Mouse (Mus musculus): ENCODE measurements around the gene Ralgapb.
"Not testable (repeated sequence)": the region's sequence is repeated elsewhere in the genome, so short reads cannot be mapped to it uniquely, and the experiment has no call there.

Ralgapb gene

DNA sequence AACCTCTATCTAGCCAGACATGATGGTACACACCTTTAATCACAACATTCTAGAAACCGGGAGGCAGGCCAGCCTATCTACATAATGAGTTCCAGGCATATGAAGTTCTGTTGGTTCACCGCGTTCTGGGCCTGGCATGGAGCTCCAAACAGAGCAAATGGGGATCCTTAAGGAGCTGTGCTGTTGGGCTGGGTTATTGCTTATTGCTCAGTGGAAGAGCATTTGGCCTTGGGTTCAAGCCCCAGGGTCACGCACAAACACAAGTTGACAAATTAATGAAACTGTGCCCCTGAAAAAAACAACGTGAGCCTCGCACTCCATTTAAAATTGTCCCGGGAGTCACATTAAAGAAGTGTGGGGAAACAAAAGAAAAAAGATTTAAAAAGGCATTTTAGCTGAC lies 20.2 kb upstream of the Ralgapb start:
- in situ Hi-C loops (cut with MboI; ENCODE audit: unreplicated experiment in 2 of 2), result no loop called here

DNA sequence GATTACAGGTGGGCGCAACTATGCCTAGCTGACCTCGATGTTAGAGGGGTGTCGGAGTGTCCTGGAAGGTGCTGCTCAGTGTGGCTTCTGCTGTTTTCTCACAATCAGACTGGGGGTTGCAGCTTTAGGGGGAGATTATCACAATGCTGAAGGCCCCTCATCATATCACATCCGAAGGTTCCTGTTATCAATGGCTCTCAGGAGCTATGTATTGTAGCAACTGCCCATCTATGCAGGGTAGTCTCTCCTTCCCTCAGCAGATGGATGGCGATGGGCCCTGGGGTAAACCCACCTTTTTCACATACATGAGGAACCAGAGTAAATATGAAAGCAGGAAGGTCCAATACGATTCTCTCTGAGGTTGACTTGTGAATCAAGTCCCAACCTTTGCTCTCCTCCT lies 13.3 kb upstream of the Ralgapb start:
- in situ Hi-C loops (cut with MboI; ENCODE audit: unreplicated experiment in 2 of 2), result no loop called here

DNA sequence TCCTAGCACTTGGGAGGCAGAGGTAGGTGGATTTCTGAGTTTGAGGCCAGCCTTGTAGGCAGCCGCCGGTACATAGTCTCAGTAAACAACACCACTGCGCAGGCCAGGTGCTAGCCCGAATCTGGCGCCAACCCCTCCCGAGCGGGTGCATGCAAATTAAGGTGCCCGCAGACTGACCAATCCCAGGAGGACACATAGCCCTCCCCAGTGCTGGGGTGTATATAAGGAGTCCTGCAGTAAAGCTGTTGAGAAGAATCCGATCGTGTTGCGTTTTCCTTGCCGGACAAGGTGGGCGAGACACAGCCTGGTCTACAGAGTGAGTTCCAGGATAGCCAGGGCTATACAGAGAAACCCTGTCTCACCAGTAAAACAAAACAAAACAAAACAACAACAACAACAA lies 12.5 kb upstream of the Ralgapb start:
- in situ Hi-C loops (cut with MboI; ENCODE audit: unreplicated experiment in 2 of 2), result not testable (repeated sequence)

DNA sequence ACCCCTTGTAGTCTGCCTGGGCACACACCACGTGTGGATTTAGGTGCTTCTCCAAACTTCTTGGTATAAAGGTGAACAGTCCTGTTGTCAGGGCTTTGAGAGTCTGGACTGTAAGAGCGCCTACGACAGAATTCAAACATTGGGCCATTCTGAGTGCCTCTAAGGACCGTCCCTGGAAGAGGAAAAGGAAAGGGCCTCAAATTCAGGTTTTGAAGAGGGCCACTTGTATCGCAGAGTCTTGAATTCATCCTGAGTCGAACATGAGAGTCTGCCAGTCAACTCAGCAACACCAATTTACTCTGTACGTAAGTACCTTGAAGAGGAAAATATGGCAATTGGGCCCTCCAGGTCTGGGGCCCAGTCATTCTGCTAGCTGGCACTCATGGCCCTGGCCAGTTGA lies 6.7 kb upstream of the Ralgapb start:
- in situ Hi-C loops (cut with MboI; ENCODE audit: unreplicated experiment in 2 of 2), result no loop called here

DNA sequence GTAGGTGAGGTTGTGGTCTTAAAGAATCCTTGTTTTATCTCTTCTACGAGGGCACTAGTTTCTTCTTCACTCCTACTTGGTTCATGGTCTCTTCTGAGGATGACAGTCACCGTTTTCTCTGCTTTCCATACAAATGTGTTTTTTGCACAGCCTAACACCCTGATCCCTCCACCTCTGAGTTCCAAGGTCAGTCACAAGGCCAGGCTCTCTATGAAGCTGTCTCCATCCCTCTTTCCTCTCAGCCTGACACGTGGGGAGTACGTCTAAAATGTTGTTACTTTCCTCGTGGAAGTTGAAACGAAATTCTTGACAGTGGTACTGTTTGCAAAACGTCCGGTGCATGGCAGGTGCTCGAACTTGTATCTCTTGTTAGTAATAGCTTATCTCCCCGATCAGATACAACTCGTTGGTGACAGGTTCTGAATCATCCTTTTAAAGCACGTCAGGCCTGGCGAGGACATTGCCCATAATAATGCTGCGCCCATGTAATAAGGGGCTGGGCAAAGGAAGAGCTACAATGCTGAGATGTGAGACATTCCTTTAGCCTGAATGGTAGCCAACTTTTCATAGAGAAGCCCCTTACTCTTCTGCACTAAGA lies 552 bp upstream of the Ralgapb start:
- in situ Hi-C loops (cut with MboI; ENCODE audit: unreplicated experiment in 2 of 2), result loop anchor here in 1 of 2 experiments (5.0 kb wide), 1 partner anchor 52 kb away; no protein-coding TSS in a partner anchor

DNA sequence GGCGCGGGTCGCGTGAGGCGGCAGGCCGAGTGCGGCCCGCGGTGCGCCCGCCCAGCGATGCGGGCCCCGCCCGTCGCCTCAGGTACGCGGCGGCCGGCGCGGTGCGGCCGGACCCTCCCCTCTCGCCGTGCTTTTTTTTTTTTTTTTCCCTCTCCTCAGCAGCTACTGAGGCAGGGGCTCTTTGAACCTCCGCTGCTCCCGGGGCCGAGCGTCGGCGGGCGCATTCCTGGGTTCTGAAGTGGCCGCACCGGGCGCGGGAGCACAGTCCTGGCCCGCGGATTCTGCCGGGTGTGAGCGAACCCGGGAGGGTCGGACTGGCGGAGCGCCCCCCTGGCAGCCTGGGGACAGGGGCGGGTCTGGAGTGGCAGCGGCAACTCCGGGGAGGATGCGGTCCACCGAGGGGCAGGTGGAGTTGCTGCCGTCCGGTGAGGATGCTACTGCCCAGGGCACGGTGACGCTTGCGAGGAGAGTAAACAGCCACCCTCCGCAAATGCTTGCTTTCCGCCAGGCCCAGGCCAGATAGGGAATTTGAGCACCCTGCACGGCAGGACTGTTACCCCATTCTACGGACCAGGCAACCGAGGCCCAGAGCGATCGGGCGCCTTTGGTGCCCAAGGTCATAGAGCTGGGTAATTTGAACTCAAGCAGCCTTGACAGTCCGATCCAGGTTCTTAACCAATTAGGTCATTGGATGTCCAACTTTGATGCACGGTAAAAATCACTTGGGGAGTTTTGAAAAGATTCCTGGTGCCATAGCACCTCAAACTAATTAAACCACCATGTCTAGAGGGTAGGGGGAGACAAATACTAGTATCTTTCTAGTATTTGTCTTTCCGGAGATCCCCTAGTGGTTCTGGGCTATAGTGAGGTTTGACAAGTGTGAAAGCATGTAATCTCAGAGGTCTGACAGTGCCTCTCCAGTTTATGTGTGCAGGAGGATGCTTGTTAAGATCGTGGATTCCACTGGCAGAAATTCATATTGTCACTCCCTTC lies 670 bp downstream of the Ralgapb start:
- in situ Hi-C loops (cut with MboI; ENCODE audit: unreplicated experiment in 2 of 2), result no loop called here

DNA sequence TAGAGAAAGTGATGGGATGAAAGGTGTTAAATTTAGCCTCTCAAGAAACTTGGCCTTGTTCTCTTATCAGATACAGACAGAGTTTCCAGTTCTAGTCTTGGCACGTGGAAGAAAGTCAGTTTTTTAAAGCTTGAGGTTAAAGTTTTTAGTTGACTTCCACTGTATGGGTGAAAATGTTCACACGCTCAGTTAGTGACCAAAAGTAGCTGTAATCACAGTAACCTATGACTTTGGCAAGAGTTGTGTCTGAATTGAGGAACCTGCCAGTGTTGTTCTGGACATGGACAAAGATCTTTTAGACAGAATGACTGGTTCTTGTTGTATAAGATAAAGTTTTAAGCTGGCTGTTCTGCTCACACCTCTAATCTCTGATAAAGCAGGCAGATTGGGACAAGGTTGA lies 3.6 kb downstream of the Ralgapb start:
- in situ Hi-C loops (cut with MboI; ENCODE audit: unreplicated experiment in 2 of 2), result no loop called here

DNA sequence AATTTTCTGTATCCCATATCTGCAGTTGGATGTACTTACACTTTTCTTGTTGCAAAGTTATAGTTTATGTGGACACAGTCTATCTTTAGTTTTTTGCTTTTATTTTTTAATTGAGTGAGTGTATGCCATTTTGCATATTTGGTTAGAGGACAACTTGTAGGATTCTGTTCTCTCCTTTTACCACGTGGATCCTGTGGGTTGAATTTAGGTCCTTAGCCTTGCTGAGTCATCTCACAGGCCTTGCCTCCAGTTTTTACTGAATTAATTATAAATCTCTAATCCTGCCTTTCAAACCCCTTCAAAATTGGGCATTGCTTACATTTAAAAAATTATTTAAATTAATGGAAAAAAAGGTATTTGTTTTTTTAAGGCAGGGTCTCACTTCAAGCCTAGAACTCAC lies 6.2 kb downstream of the Ralgapb start:
- in situ Hi-C loops (cut with MboI; ENCODE audit: unreplicated experiment in 2 of 2), result no loop called here

DNA sequence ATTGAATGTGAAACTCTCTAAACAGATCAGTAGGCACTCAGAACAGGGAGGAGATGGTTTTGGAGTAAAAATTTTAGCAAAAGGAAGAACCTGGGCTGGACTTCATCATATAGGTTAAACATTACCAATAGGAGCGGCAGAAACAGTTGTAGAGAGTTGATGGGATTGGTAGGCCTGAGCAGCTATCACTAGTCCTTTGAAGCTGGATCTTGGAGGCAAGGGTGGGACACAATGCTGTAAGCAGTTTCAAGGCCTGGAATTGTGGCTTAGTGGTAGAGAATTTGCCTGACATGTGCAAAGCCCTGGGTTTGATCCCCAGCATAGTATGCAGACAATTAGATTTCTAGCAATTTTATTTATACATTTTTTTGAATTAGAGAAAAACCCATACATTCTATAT lies 9.0 kb downstream of the Ralgapb start:
- in situ Hi-C loops (cut with MboI; ENCODE audit: unreplicated experiment in 2 of 2), result no loop called here

DNA sequence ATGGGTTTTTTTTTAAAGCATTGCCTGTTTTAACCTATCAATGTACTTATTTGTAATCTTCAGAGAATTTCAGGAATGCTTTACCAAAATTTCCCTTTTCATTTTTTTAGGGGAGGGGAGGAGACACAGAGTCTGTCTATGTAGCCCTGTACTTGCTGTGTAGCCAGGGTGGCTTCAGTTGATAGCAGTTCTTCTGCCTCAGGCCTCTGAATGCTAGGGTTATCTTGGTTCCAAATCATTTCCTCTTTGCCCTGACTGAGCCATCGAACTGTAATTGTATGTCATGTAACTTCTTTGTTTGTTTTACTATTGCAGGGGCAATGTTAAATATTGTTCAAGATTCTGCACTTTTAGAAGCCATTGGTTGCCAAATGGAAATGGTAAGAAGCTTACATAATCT lies 36.2 kb downstream of the Ralgapb start:
- in situ Hi-C loops (cut with MboI; ENCODE audit: unreplicated experiment in 2 of 2), result no loop called here

DNA sequence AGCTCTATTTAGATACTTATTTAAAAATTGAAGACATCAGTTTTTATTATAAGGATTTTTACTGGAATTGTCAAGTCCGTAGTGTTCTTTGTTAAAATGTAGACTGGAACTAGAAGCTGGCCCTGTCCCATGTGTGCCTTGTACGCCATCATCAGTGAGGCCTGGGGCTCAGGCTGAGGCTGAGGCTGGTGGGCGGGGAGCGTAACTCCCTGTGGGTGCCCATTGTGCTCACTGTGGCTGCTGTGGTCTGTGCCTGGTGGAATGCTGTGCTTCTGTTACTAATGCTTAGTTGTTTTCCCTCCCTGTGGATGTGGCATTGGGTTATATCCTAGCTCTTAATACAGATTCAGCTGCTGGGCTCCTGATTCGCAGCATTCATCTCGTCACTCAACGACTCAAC lies 40.2 kb downstream of the Ralgapb start:
- in situ Hi-C loops (cut with MboI; ENCODE audit: unreplicated experiment in 2 of 2), result no loop called here

DNA sequence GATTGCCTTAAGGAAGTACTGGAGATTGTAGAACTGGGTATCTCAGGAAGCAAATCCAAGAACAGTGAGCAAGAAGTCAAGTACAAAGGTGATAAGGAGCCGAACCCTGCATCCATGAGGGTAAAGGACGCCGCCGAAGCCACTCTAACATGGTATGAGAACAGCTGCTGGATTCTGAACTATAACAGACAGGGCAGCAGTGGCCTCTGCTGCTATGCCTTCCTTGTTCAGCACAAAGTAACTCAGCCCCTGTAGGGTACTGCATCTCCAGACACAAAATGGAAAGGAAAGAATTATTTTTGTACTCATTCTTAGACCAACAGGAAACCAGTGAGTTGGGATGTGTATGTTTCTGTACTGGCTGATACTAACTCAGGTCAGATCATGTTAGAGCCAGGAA lies 46.8 kb downstream of the Ralgapb start:
- in situ Hi-C loops (cut with MboI; ENCODE audit: unreplicated experiment in 2 of 2), result no loop called here

DNA sequence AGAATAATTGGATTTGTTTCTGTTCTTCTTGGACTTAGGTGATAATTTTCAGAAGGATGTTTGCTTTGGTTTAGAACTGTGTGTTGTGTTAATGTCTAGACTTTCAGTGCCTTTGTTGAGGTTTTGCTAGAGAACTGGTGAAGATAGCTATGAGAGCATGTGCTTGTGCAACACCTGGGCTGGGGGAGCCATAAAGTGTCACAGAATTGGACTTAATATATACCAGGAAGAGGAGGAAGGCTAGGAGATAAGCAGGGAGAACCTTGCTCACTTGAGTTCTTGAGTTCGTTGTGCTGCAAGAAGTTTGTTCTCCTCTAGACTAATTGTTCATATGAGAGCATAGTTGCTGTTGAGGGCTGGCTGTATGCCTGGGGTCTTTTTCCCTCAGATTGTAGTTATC lies 48.0 kb downstream of the Ralgapb start:
- in situ Hi-C loops (cut with MboI; ENCODE audit: unreplicated experiment in 2 of 2), result no loop called here

DNA sequence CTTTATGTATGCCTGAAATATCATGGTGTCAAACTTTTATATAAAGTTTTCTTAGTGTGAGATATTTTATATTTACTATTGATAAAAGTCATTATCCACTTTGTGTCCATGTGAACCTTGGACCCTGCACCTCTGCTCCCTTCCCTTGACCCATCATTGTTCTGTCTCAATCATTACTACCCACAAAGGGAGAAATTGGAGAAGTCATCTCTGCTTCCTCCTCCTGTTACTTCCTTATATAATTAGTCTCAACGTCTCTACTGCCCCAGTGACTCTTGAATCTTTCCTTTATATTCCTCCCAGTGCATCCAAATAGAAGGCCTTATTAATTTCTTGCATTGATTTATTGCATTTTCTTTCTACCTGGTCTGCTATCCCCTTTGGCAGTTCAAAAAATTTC lies 52.8 kb downstream of the Ralgapb start:
- in situ Hi-C loops (cut with MboI; ENCODE audit: unreplicated experiment in 2 of 2), result no loop called here

DNA sequence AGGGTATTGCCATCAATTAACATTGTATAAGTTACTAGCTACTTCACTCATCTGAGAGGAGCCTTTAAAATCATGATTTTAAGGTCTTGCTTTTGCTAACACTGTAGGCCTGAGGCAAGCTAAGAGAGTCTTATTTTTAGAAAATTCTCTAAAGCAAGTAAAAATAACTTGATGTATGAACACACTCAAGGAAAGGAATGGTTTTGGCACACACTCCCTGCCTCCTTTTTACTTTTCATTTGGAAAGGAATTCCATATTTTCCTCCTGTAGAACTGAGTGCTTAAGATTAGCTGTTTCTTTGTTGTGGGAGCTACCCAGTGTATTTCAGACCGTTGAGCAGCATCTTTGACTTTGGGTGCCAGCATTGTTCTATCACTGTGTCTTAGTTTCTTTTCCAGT lies 64.5 kb downstream of the Ralgapb start:
- in situ Hi-C loops (cut with MboI; ENCODE audit: unreplicated experiment in 2 of 2), result no loop called here

DNA sequence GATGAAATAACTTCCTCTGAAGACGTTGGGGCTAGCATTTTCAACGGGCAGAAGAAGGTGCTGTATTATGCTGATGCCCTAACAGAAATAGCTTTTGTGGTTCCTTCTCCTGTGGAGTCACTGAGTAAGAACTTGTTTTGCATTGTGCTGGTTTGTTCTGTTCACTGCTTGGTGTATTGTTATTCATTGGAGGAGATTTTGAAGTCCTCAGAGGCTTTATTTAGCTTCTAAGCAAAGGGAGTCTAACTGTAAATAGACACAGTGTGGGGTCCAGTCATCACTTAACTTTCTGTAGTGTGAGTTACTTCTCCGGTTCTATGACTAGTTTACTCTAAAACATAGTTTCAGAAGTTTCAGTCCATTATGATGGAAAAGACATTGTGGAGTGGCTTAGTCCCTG lies 68.0 kb downstream of the Ralgapb start:
- in situ Hi-C loops (cut with MboI; ENCODE audit: unreplicated experiment in 2 of 2), result no loop called here

DNA sequence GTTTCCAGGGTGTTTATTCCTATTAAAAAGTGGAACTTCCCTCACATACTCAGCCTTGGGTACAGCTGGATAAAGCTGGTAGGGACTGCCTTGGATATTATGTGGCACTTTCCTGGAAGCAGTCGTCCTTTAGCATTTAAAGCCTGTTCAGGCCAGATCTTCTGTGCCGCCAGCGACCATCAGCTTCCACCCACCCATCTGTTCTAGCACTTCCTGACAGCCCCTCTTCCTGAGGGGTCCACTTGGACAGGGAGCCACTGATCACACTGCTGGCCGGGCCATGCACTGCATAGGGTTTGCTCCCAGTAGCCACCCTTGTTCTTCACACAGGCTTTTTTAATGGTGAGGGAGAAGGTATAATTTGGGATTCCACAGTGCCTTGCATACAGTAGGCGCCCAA lies 88.8 kb downstream of the Ralgapb start:
- in situ Hi-C loops (cut with MboI; ENCODE audit: unreplicated experiment in 2 of 2), result no loop called here

DNA sequence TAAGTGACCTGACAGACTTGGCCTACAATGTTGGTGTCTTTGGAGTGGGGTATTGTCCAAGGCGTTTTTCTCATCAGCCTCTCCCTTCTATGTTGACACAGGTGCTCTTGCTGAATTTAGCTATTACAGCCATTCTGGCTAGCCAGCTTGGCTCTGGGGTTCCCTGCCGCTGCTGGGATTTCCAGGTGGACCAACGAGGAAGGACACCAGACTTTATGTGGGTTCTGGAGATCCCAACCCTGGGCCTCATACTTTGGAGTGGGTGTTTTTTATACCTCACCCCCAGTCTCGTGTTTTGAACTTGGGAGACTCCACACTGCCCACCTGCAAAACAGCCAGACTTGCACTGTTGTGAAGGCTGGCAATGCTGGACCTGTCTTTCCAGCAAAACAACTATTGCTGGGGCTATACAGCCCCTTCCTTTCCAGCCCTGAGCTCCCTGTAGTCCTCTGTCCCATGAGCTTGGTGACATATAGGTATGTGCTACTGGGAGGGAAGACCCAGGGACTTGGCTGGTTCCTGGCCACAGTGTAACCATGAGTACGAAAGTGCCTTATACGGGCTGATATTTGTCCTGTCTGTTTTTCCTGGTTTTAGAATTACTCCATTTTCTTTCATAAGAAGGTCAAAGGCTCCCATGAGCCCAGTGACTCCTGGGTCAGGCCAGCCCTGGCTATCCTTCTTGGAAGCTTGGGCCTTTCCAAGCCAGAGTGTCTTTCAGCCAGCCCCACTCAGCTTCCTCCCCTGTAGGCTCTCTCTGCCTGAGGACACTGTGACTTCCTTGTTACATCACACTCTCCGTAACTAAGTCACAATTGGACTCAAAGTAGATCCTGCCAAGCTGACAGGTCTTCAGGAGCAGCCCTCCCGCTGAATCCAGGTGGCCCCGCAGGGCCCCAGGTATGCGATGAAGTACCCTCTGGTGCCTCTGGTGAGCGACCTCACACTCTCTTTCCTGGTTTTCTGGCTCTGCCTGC lies 92.5 kb downstream of the Ralgapb start, which contains the start of gene Adig:
Gene Adig, plus strand, starts transcription at position 777 of the 977 bp plus-strand sequence.
- in situ Hi-C loops (cut with MboI; ENCODE audit: unreplicated experiment in 2 of 2), result no loop called here

DNA sequence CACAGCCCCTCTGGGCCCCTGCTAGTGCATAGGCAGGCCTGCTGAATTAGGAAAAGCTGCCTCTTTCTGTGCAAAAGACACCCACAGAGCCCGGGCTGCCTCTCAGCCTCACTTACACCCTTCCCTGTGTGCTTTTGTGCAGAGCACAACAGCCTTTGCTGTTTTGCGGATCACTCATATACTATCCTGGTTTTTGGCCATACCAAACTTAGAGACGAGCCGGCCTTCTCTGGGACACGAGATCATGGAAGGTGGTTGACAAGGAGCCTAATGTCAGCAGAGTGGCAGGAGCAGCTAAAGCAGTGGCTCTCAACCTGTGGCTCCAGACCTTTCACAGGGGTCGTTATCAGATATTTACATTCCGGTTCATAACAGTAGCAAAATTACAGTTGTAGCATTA lies 93.6 kb downstream of the Ralgapb start:
- in situ Hi-C loops (cut with MboI; ENCODE audit: unreplicated experiment in 2 of 2), result no loop called here

DNA sequence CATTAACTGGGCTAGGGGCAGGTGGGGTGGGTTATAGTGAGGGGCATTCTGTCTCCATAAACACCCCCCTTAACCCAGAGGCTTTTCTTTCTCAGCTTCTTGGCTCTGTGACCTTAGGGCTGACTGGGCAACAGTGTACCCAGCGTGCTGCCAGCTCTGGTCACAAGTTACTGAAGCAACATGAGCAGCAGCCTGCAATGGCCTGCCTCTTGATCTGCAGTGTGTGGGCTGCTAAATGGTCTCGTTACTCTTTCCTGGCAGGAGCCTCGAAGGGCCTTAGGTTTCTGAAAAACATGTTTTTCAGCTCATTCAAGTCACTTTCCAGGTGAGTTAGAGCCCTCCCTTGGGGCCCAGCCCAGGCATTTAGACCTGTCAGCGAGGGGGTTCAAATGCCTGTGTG lies 94.0 kb downstream of the Ralgapb start:
- in situ Hi-C loops (cut with MboI; ENCODE audit: unreplicated experiment in 2 of 2), result no loop called here

DNA sequence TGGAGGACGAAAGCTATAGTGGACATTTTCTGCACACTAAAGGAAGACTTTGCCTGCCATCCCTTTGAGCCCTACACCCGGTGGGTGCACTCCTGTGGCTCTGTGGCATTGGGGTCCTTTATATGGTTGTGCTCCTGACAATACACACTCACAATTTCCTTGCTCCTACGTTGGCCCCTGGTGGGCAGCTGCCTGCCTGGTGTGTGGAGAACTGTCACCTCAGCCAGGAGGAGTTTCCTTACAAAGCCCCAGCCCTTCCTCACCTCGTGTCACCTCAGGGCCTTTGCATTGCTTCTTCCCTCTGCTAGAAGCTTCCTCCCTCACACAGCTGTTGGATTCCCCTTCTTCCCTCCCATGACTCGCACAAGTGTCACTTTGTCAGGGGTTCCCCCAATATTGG lies 96.8 kb downstream of the Ralgapb start:
- in situ Hi-C loops (cut with MboI; ENCODE audit: unreplicated experiment in 2 of 2), result no loop called here

All from v-Abl transformed pro-B cells (cell line).